Mouse (Mus musculus): ENCODE measurements around the gene Ddx18. TPM values are rescaled to one million over a fixed set of nuclear protein-coding genes. Genes with fewer than 3 reads are reported as not detected.

Ddx18 gene
- polyA plus RNA-seq (2014; fragmentation: Nextera tagmentation; extraction: Ambion mirVana), result 41.5 and 43.2 TPM in 2 replicates

DNA sequence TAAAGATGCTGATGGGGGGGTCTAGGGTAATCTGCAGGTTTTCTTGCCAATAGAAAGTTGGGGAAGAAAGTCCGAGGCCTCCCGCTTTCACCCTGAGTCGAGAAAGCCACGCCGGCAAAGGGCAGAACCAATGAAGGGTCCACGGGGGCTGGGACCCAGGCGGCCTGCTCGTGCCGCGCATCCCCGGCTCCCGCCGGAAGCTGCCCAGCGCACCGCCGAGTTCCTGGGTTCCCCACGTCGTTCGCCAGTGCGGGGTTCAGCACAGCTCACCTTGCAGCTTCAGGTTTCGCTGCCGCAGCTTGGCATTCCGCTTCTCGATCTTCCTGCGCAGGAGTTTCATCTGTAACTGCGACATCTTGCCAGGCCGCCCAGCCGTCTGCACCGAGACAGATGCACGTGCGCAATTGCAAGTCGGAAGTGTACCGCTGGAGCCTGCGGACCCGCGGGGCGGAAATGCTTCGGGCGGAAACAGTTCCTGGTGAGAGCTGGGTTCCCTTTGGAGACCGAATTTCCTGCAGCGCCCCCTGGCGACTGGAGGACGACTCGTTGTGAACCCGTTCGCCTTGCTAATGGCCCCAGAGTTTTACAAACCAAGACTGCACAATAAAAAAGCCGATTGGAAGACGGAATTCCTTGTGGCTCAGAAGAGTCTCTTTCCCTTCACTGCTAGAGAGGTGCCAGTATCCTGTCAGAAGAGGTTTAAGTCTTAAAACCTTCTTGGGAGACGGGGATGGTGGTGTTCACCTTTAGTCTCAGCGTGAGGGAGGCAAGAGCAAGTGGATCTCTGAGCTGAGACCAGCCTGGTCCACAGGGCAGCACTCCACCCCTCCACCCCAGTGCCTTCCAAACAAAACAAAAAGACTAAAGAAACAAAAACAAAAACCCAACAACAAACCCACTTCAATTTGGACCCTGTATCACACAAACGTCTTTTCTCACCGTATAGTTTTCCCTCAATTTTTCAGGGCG lies at the start of gene Ddx18:
Ddx18 (minus strand) TSS at position 469 of the 969 bp plus-strand sequence.
- Histone ChIP-seq H3K9ac (replicated peaks; ENCODE audit: low read length) (peak within 1 kb of the TSS; percentile 52), H3K4me1 (ENCODE audit: control insufficient read depth, insufficient read depth, low read length) (peaks cover 7% of the 10 kb centered on the region; the same call in 1 of the 2 replicates), H3K4me3 (replicated peaks; ENCODE audit: low read depth, low read length) (peak within 1 kb of the TSS; percentile 68), H3K27ac (replicated peaks; ENCODE audit: low read depth, low read length) (peak within 1 kb of the TSS; percentile 37; the same call in 1 of the 2 replicates), H3K27me3 (ENCODE audit: control insufficient read depth, insufficient read depth, low read length) (no peaks in the 10 kb centered on the region), H3K4me2 (ENCODE audit: low read length) (peak within 1 kb of the TSS; percentile 59), H3K9me3 (ENCODE audit: control insufficient read depth, low read length) (no peaks in the 10 kb centered on the region), H3K36me3 (ENCODE audit: control insufficient read depth, insufficient read depth, low read length) (peaks cover 25% of the 10 kb centered on the region)
- peak; percentile 99 for DNase-seq
- 6% methylated on average over 53 of the region's 53 CpGs for WGBS
- peak; percentile 99 for ATAC-seq (ENCODE audit: low FRiP score, low TSS enrichment)

DNA sequence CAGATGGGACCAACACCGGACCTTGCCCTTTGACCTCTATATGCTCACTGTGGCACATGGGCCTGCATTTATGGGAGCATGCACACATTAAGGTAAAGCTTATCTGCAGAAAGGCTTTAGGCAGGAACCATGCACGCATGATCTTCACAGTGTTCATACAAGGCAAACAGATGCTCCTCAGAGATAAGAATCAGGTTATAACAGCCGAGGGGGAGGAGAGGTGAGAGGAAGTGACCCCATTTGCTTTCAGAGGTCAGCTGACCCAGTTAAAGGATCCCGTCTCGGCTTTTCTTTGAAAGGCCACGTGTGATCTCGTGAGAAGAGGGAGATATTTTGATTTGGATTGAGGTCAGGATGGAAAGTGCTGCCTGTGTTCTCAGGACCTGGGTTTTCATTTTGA lies 40.2 kb upstream of the Ddx18 start:
- H3K4me2 ChIP-seq (ENCODE audit: low read length), result no peak overlapping the region
- no peaks in the 10 kb centered on the region for H3K36me3 ChIP-seq (ENCODE audit: control insufficient read depth, insufficient read depth, low read length)
- no peak overlapping the region for H3K27ac ChIP-seq (replicated peaks; ENCODE audit: low read depth, low read length)
- H3K4me1 ChIP-seq (ENCODE audit: control insufficient read depth, insufficient read depth, low read length), result no peaks in the 10 kb centered on the region
- no peak overlapping the region for H3K9ac ChIP-seq (replicated peaks; ENCODE audit: low read length)
- H3K9me3 ChIP-seq (ENCODE audit: control insufficient read depth, low read length), result no peaks in the 10 kb centered on the region
- no peak overlapping the region for H3K4me3 ChIP-seq (replicated peaks; ENCODE audit: low read depth, low read length)
- DNase-seq, result no peak
- ATAC-seq (ENCODE audit: low FRiP score, low TSS enrichment), result no peak
- 76% methylated on average over 7 of the region's 7 CpGs for WGBS
- H3K27me3 ChIP-seq (ENCODE audit: control insufficient read depth, insufficient read depth, low read length), result no peaks in the 10 kb centered on the region

DNA sequence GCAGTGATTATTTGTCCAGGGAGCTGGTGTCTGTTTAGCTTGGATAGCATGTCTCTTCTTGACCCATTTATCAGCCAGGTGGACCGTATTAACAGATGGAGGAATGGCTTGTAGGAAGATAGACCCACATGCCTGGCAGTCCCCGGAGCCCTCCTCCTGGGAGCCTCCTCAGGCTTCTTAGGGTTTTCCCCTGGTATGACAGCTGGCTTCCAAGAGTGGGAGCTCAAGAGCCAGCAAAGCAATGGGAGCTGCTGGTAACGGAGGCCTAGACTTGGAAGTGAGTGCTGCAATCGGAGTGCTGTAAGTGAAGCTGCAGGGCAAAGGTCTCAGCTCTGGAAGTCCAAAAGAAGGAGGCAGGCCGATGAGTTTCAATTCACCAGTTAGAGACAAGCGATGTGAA lies 37.3 kb upstream of the Ddx18 start:
- Histone ChIP-seq H3K9ac (replicated peaks; ENCODE audit: low read length) (no peak overlapping the region), H3K27me3 (ENCODE audit: control insufficient read depth, insufficient read depth, low read length) (no peaks in the 10 kb centered on the region), H3K36me3 (ENCODE audit: control insufficient read depth, insufficient read depth, low read length) (no peaks in the 10 kb centered on the region), H3K4me2 (ENCODE audit: low read length) (no peak overlapping the region), H3K9me3 (ENCODE audit: control insufficient read depth, low read length) (no peaks in the 10 kb centered on the region), H3K27ac (replicated peaks; ENCODE audit: low read depth, low read length) (no peak overlapping the region), H3K4me1 (ENCODE audit: control insufficient read depth, insufficient read depth, low read length) (no peaks in the 10 kb centered on the region), H3K4me3 (replicated peaks; ENCODE audit: low read depth, low read length) (no peak overlapping the region)
- DNase-seq (no peak), ATAC-seq (ENCODE audit: low FRiP score, low TSS enrichment) (no peak)
- 61% methylated on average over 6 of the region's 6 CpGs for WGBS

DNA sequence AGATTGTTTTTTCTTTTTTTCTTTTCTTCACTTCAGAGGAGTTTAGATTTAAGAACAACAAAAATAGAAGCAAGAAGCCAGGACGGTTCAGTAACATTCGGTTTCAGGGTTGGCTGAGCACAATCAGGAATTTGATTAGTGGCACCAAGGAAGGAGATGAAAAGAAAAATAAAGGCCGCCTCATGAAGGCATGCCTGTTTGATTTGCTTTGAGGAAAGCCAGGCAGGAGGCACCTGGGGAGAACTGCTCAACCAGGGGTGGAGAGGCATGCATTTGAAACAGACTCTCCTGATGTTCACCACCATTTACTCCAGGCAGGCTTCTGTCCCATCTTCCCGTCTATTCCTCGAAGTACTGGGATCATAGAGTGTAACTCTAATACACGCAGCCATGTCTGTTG lies 34.1 kb upstream of the Ddx18 start:
- no peak overlapping the region for H3K27ac ChIP-seq (replicated peaks; ENCODE audit: low read depth, low read length)

DNA sequence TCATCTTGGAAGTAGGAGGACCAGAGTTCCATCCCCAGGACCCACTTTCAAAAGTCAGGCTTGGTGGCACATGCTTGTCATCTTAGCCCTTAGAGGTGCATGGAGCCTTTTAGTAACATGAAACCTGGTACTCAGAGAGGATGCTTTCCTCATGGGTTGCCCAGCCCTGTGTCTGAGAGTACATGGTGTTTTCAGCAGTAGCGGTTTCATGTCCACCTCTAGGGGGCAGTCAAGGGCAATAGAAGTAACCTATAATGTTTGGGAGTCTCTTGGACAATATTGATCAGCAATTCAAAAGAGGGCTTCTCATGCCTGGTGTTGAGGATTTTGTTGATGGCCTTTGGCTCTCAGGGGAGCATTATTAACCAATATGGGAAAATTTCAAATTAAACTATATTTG lies 33.3 kb upstream of the Ddx18 start:
- H3K27me3 ChIP-seq (ENCODE audit: control insufficient read depth, insufficient read depth, low read length), result no peaks in the 10 kb centered on the region
- H3K4me2 ChIP-seq (ENCODE audit: low read length), result no peak overlapping the region
- H3K4me3 ChIP-seq (replicated peaks; ENCODE audit: low read depth, low read length), result no peak overlapping the region
- no peaks in the 10 kb centered on the region for H3K36me3 ChIP-seq (ENCODE audit: control insufficient read depth, insufficient read depth, low read length)
- H3K9me3 ChIP-seq (ENCODE audit: control insufficient read depth, low read length), result no peaks in the 10 kb centered on the region
- H3K27ac ChIP-seq (replicated peaks; ENCODE audit: low read depth, low read length), result no peak overlapping the region
- 49% methylated on average over 1 of the region's 1 CpGs for WGBS
- DNase-seq, result peak; percentile 86
- H3K9ac ChIP-seq (replicated peaks; ENCODE audit: low read length), result no peak overlapping the region
- ATAC-seq (ENCODE audit: low FRiP score, low TSS enrichment), result no peak
- no peaks in the 10 kb centered on the region for H3K4me1 ChIP-seq (ENCODE audit: control insufficient read depth, insufficient read depth, low read length)

More for the DNA sequence above, 34.1 kb upstream of the Ddx18 start:
- ATAC-seq (ENCODE audit: low FRiP score, low TSS enrichment) (no peak), DNase-seq (no peak)
- Histone ChIP-seq H3K4me1 (ENCODE audit: control insufficient read depth, insufficient read depth, low read length) (no peaks in the 10 kb centered on the region), H3K36me3 (ENCODE audit: control insufficient read depth, insufficient read depth, low read length) (no peaks in the 10 kb centered on the region), H3K9me3 (ENCODE audit: control insufficient read depth, low read length) (no peaks in the 10 kb centered on the region), H3K4me2 (ENCODE audit: low read length) (no peak overlapping the region), H3K27me3 (ENCODE audit: control insufficient read depth, insufficient read depth, low read length) (no peaks in the 10 kb centered on the region), H3K9ac (replicated peaks; ENCODE audit: low read length) (no peak overlapping the region), H3K4me3 (replicated peaks; ENCODE audit: low read depth, low read length) (no peak overlapping the region)
- WGBS, result 56% methylated on average over 6 of the region's 6 CpGs

DNA sequence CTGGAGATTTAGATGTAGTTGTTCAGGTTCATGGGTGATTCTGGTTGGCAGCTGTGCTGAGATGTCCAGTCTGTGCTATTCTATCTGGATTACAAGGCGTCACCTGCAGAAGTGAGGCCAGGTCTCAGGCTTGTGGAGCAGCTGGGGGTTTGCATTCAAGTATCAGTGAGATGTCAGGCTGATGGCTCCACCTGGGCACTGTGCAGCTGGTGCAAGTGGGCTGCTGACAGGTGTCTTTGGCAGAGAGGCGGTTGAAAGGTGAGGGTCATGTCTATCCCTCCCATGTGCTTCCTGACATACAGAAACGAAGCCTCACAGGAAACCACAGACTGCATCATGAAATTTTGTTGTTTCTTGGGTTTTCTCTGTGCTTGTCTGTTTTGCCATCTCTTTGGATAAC lies 30.6 kb upstream of the Ddx18 start:
- Histone ChIP-seq H3K36me3 (ENCODE audit: control insufficient read depth, insufficient read depth, low read length) (no peaks in the 10 kb centered on the region), H3K4me1 (ENCODE audit: control insufficient read depth, insufficient read depth, low read length) (no peaks in the 10 kb centered on the region), H3K27me3 (ENCODE audit: control insufficient read depth, insufficient read depth, low read length) (no peaks in the 10 kb centered on the region), H3K4me3 (replicated peaks; ENCODE audit: low read depth, low read length) (no peak overlapping the region), H3K4me2 (ENCODE audit: low read length) (no peak overlapping the region), H3K9me3 (ENCODE audit: control insufficient read depth, low read length) (no peaks in the 10 kb centered on the region), H3K27ac (replicated peaks; ENCODE audit: low read depth, low read length) (no peak overlapping the region), H3K9ac (replicated peaks; ENCODE audit: low read length) (no peak overlapping the region)
- DNase-seq, result no peak
- ATAC-seq (ENCODE audit: low FRiP score, low TSS enrichment), result no peak
- 75% methylated on average over 3 of the region's 3 CpGs for WGBS

DNA sequence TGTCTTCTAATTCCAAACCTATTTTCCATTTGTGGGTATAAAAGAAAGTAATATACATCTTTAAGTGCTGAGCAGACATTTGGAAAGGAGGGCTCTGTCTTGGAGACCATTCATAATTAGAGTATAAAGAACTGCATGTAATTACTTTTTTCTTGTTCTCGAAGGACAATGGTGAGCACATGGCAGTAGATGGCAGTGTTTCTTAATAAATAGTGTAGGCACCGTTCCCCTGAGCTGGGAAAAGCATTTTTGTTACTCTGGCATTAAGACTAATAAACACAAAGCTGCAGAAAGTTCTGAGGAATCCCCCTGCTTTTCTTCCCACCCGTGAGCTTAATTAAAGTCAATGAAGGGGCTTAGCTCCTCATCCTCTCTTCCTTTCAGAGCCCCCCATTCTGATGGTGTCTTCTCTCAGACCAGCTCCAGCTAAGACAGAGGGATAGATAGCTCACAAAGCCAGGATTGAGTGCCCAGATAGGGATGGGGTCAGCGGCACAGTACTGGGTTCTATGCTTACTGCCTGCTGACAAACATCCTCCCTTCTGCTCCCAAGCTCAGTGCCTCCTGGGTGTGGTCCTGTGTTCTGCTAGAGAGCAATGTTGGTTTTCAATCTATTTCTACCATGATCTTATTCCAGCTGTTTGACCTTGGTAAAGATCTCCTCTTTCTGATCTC lies 29.3 kb upstream of the Ddx18 start:
- Histone ChIP-seq H3K36me3 (ENCODE audit: control insufficient read depth, insufficient read depth, low read length) (no peaks in the 10 kb centered on the region), H3K4me3 (replicated peaks; ENCODE audit: low read depth, low read length) (no peak overlapping the region), H3K4me2 (ENCODE audit: low read length) (no peak overlapping the region), H3K9me3 (ENCODE audit: control insufficient read depth, low read length) (no peaks in the 10 kb centered on the region), H3K9ac (replicated peaks; ENCODE audit: low read length) (no peak overlapping the region), H3K27ac (replicated peaks; ENCODE audit: low read depth, low read length) (no peak overlapping the region), H3K27me3 (ENCODE audit: control insufficient read depth, insufficient read depth, low read length) (no peaks in the 10 kb centered on the region), H3K4me1 (ENCODE audit: control insufficient read depth, insufficient read depth, low read length) (no peaks in the 10 kb centered on the region)
- peak; percentile 86 for DNase-seq
- ATAC-seq (ENCODE audit: low FRiP score, low TSS enrichment), result peak; percentile 64
- WGBS, result 18% methylated on average over 4 of the region's 4 CpGs

DNA sequence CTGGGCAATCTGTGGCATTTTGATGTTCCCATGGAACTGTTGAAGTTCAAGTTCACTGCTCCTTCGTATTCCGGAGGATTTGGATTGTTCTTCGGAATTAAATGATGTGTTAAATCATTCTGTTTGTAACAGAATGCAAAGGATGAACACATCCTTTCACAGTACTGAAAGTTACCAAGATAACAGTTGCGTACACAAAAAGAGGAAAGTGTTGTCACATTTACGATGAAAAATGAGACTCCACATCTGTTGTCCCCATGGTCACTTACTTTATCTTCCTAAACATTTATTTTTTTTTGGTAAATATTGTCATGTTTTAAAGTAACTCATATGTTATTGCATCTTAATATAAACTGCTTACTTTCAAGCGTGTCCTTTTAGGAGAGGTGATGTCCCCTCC lies 17.0 kb upstream of the Ddx18 start:
- H3K27ac ChIP-seq (replicated peaks; ENCODE audit: low read depth, low read length), result no peak overlapping the region
- DNase-seq, result no peak
- H3K4me2 ChIP-seq (ENCODE audit: low read length), result no peak overlapping the region
- H3K27me3 ChIP-seq (ENCODE audit: control insufficient read depth, insufficient read depth, low read length), result no peaks in the 10 kb centered on the region
- 87% methylated on average over 6 of the region's 6 CpGs for WGBS
- H3K9ac ChIP-seq (replicated peaks; ENCODE audit: low read length), result no peak overlapping the region
- no peaks in the 10 kb centered on the region for H3K36me3 ChIP-seq (ENCODE audit: control insufficient read depth, insufficient read depth, low read length)
- no peaks in the 10 kb centered on the region for H3K9me3 ChIP-seq (ENCODE audit: control insufficient read depth, low read length)
- ATAC-seq (ENCODE audit: low FRiP score, low TSS enrichment), result no peak
- no peak overlapping the region for H3K4me3 ChIP-seq (replicated peaks; ENCODE audit: low read depth, low read length)
- no peaks in the 10 kb centered on the region for H3K4me1 ChIP-seq (ENCODE audit: control insufficient read depth, insufficient read depth, low read length)

All from midbrain, embryonic 14.5 days (tissue).